Mouse (Mus musculus) neural tube, embryonic 13.5 days (tissue): Measurements from ENCODE around the gene Lrsam1. TPM values are rescaled to one million over a fixed set of nuclear protein-coding genes. Genes with fewer than 3 reads are reported as not detected.
A peak's percentile ranks its signal among the peaks of the same experiment; 100 is the strongest.

Experiments used
- ATAC-seq: fragments of 200-750 bp; cut with Nextera tagmentation; 2 replicates; pipeline ENCODE4 v1.8.0; 2017; ENCODE audit warnings: low read depth, mild to moderate bottlenecking, moderate TSS enrichment, moderate library complexity
- H3K27ac ChIP-seq: fragments of 300-500 bp; sonication (generic); replicated peaks from 2 replicates; pipeline ENCODE4 v1.5.1; 2015; ENCODE audit warnings: moderate library complexity, mild to moderate bottlenecking, inconsistent platforms
- H3K27me3 ChIP-seq: fragments of 300-500 bp; sonication (generic); 2 replicates; pipeline ENCODE4 v1.6.1; 2015; ENCODE audit warnings: mild to moderate bottlenecking, inconsistent platforms
- H3K36me3 ChIP-seq: fragments of 300-500 bp; sonication (generic); 2 replicates; pipeline ENCODE4 v1.6.1; 2015; ENCODE audit warnings: mild to moderate bottlenecking, inconsistent platforms
- H3K4me1 ChIP-seq: fragments of 300-500 bp; sonication (generic); replicated peaks from 2 replicates; pipeline ENCODE4 v1.6.1; 2015; ENCODE audit warnings: inconsistent platforms
- H3K4me2 ChIP-seq: fragments of 300-500 bp; sonication (generic); 2 replicates; pipeline ENCODE4 v1.6.1; 2015; ENCODE audit warnings: inconsistent platforms, mild to moderate bottlenecking, moderate library complexity
- H3K4me3 ChIP-seq: fragments of 300-500 bp; sonication (generic); 2 replicates; pipeline ENCODE4 v1.5.1; 2015; ENCODE audit warnings: mild to moderate bottlenecking, inconsistent platforms
- H3K9ac ChIP-seq: fragments of 300-500 bp; sonication (generic); 2 replicates; pipeline ENCODE4 v1.6.1; 2015; ENCODE audit warnings: moderate library complexity, mild to moderate bottlenecking, inconsistent platforms
- H3K9me3 ChIP-seq: fragments of 300-500 bp; sonication (generic); 2 replicates; pipeline ENCODE4 v1.6.1; 2016; ENCODE audit warnings: inconsistent platforms
- WGBS: fragments of 180-500 bp; shearing (Covaris S2); methylation state at CpG from one replicate; pipeline ENCODE4 v1.1.7; 2015; 5-methylcytosine and 5-hydroxymethylcytosine counted together
- polyA plus RNA-seq: library from polyadenylated mRNA; unstranded; fragments of >200 nt; fragmentation: Nextera tagmentation; extraction: Ambion mirVana; gene quantifications from 2 replicates; pipeline ENCODE4 v1.2.1, GENCODE M21; 2015

The Lrsam1 gene
- polyA plus RNA-seq, 1 experiment from 2014 or later: 27.3 TPM

DNA sequence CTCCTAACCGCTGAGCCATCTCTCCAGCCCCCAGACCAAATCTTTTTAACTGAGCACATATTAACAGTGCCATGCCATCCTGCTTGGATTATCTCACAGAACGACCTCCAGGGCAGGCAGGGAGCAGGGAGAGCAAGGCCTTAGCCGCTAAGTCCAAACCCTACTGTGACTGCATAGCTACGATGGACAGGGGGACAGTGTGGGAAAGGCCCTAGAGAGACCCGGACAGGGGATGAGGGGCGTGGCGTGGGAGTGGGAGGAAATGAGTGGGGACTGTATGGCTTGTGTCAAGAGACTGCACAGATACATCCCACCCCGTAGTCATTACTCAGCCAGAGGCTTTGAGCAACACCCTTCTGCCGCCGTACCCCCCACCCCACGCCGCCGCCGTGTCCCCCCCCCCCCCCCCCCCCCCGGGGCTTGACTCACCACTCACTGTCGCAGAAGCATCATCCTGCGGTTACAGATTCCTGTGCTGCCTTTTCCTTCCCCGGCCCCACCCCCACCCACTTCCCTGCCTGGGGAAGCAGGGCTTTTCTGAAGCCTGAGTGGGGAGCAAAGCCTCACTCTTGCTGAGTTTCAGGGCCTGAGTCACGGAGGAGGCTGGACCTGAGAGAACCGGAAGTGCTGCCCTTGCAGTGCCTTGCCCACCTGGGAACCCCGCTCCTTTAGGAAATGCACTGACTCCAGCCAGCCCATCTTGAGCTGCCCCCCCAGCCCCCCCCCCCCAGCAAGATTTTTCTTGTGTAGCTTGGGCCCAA is 79.0 kb downstream of the Lrsam1 start:
- Histone ChIP-seq H3K9ac (0 out of 2 replicates have a peak overlapping the region, but pooled peaks have one; percentile 34), H3K4me1 (peaks cover 82% of the 10 kb centered on the region), H3K4me3 (no peak overlapping the region), H3K9me3 (no peaks in the 10 kb centered on the region), H3K27me3 (no peaks in the 10 kb centered on the region), H3K27ac (peak overlapping the region; percentile 69), H3K36me3 (no peaks in the 10 kb centered on the region), H3K4me2 (no peak overlapping the region; the same call in 1 of the 2 replicates)
- no peak for ATAC-seq
- 66% methylated on average over 13 of the region's 21 CpGs for WGBS

DNA sequence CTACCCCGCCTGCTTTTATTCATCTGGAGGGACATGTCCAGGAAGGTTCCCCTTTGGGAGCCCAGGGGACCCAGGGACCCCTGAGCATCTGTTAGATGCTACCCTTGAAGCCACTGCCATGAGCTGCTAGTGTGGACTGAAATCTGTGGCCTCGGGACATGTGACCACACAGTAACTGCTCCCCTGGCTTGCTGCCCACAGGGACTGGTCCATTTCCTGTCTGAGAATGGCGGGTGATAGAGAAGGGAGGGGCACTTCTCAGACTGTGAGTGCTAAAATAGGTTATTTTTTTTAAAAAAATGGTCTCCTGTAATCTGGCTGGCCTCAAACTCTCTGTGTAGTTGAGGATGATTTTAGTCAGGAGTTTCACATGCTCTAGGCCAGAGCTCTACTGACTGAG is 79.7 kb downstream of the Lrsam1 start:
- H3K4me3 ChIP-seq: no peak overlapping the region
- peaks cover 86% of the 10 kb centered on the region for H3K4me1 ChIP-seq
- WGBS: 38% methylated on average over 3 of the region's 3 CpGs
- 0 out of 2 replicates have a peak overlapping the region, but pooled peaks have one; percentile 5 for H3K4me2 ChIP-seq
- no peaks in the 10 kb centered on the region for H3K27me3 ChIP-seq
- H3K27ac ChIP-seq: peak overlapping the region; percentile 69
- peak overlapping the region; percentile 32; the same call in 1 of the 2 replicates for H3K9ac ChIP-seq
- H3K36me3 ChIP-seq: no peaks in the 10 kb centered on the region
- no peaks in the 10 kb centered on the region for H3K9me3 ChIP-seq
- no peak; the same call in 1 of the 2 replicates for ATAC-seq

DNA sequence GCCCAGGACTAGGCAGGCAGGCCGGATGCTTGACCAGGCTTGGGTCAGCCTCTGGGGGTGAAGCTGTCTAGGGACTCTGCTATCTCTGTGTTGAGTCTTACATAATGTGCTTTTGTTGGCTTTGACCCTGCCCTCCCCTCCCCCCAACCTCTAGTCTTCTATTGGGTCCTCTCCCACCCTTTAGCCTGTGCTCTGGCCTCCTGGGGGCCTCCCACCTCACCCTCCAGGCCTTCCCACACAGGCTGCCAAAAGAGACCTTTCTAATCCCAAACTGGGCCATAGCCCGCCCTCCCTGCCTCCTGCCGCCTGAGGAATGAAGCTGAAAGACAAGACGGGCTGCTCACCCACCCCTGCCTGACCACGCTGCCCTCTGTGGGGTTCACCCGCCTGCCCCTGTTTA is 80.4 kb downstream of the Lrsam1 start:
- Histone ChIP-seq H3K9ac (peak overlapping the region; percentile 32), H3K9me3 (no peaks in the 10 kb centered on the region), H3K4me3 (no peak overlapping the region), H3K36me3 (no peaks in the 10 kb centered on the region), H3K4me2 (peak overlapping the region; percentile 22; the same call in 1 of the 2 replicates), H3K27ac (peak overlapping the region; percentile 69), H3K4me1 (peaks cover 89% of the 10 kb centered on the region), H3K27me3 (no peaks in the 10 kb centered on the region)
- ATAC-seq: no peak
- WGBS: 42% methylated on average over 6 of the region's 6 CpGs

DNA sequence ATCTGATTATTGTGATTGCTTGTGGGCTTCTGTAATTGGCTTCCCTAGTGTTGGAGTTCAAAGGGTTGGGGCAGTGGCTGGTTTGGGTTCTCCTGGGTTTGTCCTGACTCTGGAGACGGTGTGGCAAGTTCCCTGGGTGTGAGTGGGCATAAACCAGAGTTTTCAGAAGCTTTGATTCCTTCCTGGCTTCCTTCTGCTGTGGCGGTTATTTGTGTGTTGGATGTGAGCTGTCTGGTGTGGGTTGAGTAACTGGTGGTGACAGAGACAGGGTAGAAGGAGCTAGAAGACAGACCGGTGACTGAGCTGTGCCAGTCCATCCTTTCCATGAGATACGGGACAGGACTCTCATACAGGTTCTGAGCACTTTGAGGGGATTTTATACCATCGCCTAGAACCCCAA is 81.8 kb downstream of the Lrsam1 start:
- Histone ChIP-seq H3K27me3 (no peaks in the 10 kb centered on the region), H3K9ac (peak overlapping the region; percentile 43; the same call in 1 of the 2 replicates), H3K4me3 (no peak overlapping the region), H3K27ac (no peak overlapping the region), H3K9me3 (no peaks in the 10 kb centered on the region), H3K4me1 (peaks cover 87% of the 10 kb centered on the region), H3K4me2 (peak overlapping the region; percentile 95), H3K36me3 (no peaks in the 10 kb centered on the region)
- ATAC-seq: no peak
- 80% methylated on average over 5 of the region's 5 CpGs for WGBS

DNA sequence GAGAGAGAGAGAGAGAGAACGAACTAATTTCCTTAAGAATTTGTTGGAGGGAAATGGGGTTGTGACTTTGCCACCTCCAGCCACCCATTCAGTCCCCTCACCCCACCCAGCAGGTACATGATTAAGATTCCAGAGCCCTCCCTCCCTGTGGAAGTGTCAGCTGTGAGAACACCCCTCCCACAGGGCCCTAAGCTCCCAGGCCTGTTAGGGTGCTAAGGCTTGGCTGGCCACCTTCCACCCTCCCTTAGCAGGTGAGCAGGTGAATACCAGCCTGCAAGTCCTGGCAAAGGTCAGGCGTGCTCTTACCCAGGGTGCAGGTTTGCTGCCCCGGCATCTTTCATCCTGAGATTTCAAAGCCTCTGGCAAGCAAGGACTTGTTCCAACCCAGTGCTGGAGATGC is 83.0 kb downstream of the Lrsam1 start:
- Histone ChIP-seq H3K9me3 (no peaks in the 10 kb centered on the region), H3K4me2 (peak overlapping the region; percentile 95), H3K27ac (no peak overlapping the region), H3K36me3 (no peaks in the 10 kb centered on the region), H3K4me3 (peak overlapping the region; percentile 72), H3K9ac (peak overlapping the region; percentile 92), H3K27me3 (no peaks in the 10 kb centered on the region), H3K4me1 (peaks cover 85% of the 10 kb centered on the region)
- 71% methylated on average over 3 of the region's 3 CpGs for WGBS
- ATAC-seq: no peak

DNA sequence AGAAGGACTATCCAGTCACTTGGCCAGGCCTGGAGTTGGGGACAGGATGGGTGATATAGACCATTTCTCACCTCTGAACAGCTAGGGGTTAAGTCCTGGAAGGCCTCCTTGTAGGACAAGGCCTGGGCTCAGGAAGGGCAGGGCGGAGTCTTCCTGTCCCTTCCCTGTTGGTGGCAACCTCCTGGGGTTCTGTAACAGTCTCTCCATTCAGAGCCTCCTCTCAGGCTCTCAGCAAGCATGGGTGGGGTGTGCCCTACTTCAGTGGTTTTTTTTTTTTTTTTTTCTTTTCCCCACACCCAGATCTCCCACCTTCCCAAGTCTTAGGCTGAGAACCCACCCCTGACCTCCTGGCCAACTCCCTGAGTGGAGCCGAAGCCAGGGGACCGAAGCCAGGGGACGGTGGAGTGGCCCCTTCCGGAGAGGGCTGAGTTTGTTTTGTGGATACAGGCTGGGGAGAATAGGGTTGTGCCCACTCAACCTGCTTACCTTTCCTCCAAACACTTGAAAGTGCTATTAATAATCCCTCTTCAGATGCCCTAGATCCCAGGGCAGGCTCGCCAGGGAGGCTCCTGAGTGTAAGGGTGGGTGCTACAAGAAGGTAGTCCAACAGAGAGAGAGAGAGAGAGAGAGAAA is 83.5 kb downstream of the Lrsam1 start:
- peak overlapping the region; percentile 93; the same call in 1 of the 2 replicates for H3K27ac ChIP-seq
- WGBS: 63% methylated on average over 6 of the region's 6 CpGs
- peaks cover 82% of the 10 kb centered on the region for H3K4me1 ChIP-seq
- peak overlapping the region; percentile 92 for H3K9ac ChIP-seq
- H3K4me2 ChIP-seq: peak overlapping the region; percentile 95
- H3K27me3 ChIP-seq: no peaks in the 10 kb centered on the region
- no peaks in the 10 kb centered on the region for H3K9me3 ChIP-seq
- H3K36me3 ChIP-seq: no peaks in the 10 kb centered on the region
- ATAC-seq: no peak
- H3K4me3 ChIP-seq: peak overlapping the region; percentile 72

DNA sequence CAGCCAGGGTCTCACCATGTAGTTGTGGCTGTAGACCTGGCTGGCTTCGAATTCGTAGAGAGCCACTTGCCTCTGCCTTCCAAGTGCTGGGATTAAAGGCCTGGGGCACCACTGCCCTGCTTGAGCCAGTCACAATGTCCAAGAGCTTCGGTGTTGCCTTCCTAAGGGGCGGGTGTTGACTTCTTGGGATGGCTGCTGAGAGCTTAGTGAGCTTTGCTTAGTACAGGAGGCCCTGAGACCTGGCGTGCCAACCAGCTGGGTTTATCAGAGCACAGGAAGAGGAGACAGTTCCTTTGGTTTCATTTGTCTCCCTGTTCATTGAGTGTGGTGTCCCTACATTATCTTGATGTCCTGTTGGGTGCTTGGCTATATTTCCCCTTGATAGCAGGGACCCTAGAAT is 84.1 kb downstream of the Lrsam1 start:
- no peak for ATAC-seq
- Histone ChIP-seq H3K4me2 (peak overlapping the region; percentile 95), H3K27ac (peak overlapping the region; percentile 93), H3K9ac (peak overlapping the region; percentile 92), H3K4me3 (peak overlapping the region; percentile 72), H3K4me1 (peaks cover 76% of the 10 kb centered on the region), H3K9me3 (no peaks in the 10 kb centered on the region), H3K36me3 (no peaks in the 10 kb centered on the region), H3K27me3 (no peaks in the 10 kb centered on the region)
- WGBS: 39% methylated on average over 5 of the region's 5 CpGs

DNA sequence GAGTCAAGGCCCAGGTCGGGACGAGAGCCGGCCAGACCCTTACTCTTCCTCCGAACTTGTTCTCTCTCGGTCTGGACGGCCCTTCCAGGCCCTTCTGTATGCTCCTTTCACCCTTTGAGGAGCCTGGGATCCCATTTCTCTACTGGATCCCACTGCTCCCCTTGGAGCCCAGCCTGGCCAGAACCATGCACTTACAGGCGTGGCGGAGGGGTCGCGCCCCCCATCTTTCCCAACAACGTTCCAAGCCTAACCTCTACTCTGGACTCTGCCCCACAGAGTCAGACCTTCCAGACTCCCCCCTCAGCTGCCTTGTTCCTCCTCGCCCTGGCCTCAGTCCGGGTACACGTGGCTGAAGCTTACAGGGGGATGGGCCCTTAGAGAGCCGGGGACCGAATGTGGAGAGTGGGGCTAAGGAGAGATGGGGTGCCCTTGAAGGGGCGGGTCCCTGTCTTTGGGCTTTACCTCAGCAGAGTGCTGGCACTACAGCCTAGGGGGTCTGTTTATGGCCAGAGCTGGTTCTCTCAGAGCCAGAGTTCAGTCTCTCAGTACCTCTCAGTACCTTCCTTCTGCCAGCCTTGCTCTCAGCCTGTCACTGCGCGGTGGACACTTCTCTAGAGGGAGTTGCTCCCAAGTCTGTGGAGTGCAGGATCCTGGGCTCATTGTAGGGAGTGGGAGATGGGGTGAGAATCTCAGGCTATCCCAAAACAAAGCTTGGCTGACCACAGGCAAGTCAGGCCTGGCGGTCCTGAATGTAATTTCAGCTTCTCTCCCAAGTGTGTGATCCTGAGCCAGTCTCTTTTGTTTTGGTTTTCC is 84.7 kb downstream of the Lrsam1 start:
- peak overlapping the region; percentile 95 for H3K4me2 ChIP-seq
- no peaks in the 10 kb centered on the region for H3K36me3 ChIP-seq
- H3K27ac ChIP-seq: peak overlapping the region; percentile 93
- H3K9ac ChIP-seq: peak overlapping the region; percentile 92
- 3% methylated on average over 20 of the region's 20 CpGs for WGBS
- ATAC-seq: peak; percentile 29
- H3K4me3 ChIP-seq: peak overlapping the region; percentile 72
- H3K9me3 ChIP-seq: no peaks in the 10 kb centered on the region
- no peaks in the 10 kb centered on the region for H3K27me3 ChIP-seq
- H3K4me1 ChIP-seq: peaks cover 70% of the 10 kb centered on the region

DNA sequence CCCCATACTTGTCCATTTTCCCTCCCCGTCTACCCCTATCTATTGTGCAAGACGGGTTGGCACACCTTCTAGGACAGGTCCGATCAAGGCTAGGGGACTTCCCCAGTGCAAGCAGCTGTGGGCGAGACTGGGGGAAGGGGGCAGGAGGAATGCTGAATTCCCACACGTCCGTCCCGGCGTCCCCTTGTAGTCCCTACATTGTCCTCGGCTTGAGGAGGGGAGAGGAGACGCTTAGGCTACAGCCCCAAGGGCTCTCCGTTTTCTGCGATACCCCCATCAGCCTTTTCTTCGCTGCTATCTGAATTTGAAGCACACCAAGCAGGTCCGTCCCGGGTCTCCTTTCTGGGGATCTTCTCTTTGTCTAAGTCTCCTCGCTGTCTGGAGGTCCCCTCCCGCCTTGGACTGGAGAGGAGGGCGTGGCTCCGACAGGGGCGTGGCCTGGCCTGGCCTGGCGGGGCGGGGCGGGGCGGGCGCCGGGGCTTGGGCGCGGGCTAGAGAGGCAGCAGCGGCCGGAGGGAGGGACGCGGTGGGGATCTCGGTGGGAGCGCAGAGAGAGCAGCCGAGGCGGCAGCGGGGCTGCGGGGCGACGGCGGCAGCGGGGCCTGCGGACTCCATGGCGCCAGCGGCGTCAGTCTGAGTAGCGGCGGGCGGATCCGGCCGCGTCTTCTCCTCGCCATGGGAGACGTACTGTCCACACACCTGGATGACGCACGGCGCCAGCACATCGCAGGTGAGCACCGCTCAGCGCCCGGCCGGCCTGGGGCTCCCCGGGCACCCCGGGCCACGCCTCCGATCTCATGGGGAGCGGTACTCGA is 85.5 kb downstream of the Lrsam1 start, which contains the start of gene Fam129b:
Gene Fam129b, plus strand, starts transcription at position 440 of the 815 bp plus-strand sequence.
- Histone ChIP-seq H3K9me3 (no peaks in the 10 kb centered on the region), H3K36me3 (no peaks in the 10 kb centered on the region), H3K9ac (peak within 1 kb of the TSS; percentile 92), H3K27ac (peak within 1 kb of the TSS; percentile 93), H3K27me3 (no peaks in the 10 kb centered on the region), H3K4me1 (peaks cover 62% of the 10 kb centered on the region), H3K4me3 (peak within 1 kb of the TSS; percentile 72), H3K4me2 (peak within 1 kb of the TSS; percentile 95)
- under 1% methylated on average over 65 of the region's 68 CpGs for WGBS
- peak; percentile 92 for ATAC-seq
